Mouse (Mus musculus) heart, embryonic 11.5 days (tissue): ENCODE results near the gene Cdk2. TPM values are rescaled to one million over a fixed set of nuclear protein-coding genes. Genes with fewer than 3 reads are reported as not detected.

Source experiments
- ATAC-seq: fragments of 200-750 bp; cut with Nextera tagmentation; replicated peaks from 2 replicates; pipeline ENCODE4 v1.8.0; 2017; ENCODE audit warnings: moderate library complexity; ENCODE audit not compliant: insufficient number of reproducible peaks, low FRiP score, low TSS enrichment
- H3K27ac ChIP-seq: fragments of 300-500 bp; sonication (generic); 2 replicates; pipeline ENCODE4 v1.5.1; 2014; ENCODE audit warnings: mild to moderate bottlenecking, low read depth, low read length
- H3K27me3 ChIP-seq: fragments of 300-500 bp; sonication (generic); 2 replicates; pipeline ENCODE4 v1.6.1; 2014; ENCODE audit warnings: mild to moderate bottlenecking, low read length, mixed read lengths; ENCODE audit not compliant: control insufficient read depth, insufficient read depth
- H3K36me3 ChIP-seq: fragments of 300-500 bp; sonication (generic); 2 replicates; pipeline ENCODE4 v1.6.1; 2014; ENCODE audit warnings: mild to moderate bottlenecking, low read length, moderate library complexity, mixed read lengths; ENCODE audit not compliant: control insufficient read depth, insufficient read depth
- H3K4me1 ChIP-seq: fragments of 300-500 bp; sonication (generic); 2 replicates; pipeline ENCODE4 v1.6.1; 2014; ENCODE audit warnings: low read length; ENCODE audit not compliant: control insufficient read depth, insufficient read depth
- H3K4me2 ChIP-seq: fragments of 300-500 bp; sonication (generic); 2 replicates; pipeline ENCODE4 v1.6.1; 2014; ENCODE audit warnings: mild to moderate bottlenecking, moderate library complexity
- H3K4me3 ChIP-seq: fragments of 300-500 bp; sonication (generic); 2 replicates; pipeline ENCODE4 v1.5.1; 2014; ENCODE audit warnings: low read depth, low read length
- H3K9ac ChIP-seq: fragments of 300-500 bp; sonication (generic); 2 replicates; pipeline ENCODE4 v1.6.1; 2014; ENCODE audit warnings: mild to moderate bottlenecking, low read depth, low read length, moderate library complexity
- H3K9me3 ChIP-seq: fragments of 300-500 bp; sonication (generic); replicated peaks from 2 replicates; pipeline ENCODE4 v1.6.1; 2016; ENCODE audit warnings: low read length; ENCODE audit not compliant: control insufficient read depth
- WGBS: fragments of 180-500 bp; shearing (Covaris S2); extraction: QIAGEN DNeasy Blood & Tissue Kit; methylation state at CpG from one replicate; pipeline ENCODE4 v1.1.7; 2014; ENCODE audit not compliant: insufficient replicate concordance; 5-methylcytosine and 5-hydroxymethylcytosine counted together
- polyA plus RNA-seq: library from polyadenylated mRNA; unstranded; fragments of >200 nt; fragmentation: Nextera tagmentation; extraction: Ambion mirVana; gene quantifications from 2 replicates; pipeline ENCODE4 v1.2.1, GENCODE M21; 2014

Cdk2 gene
- polyA plus RNA-seq, result 91.1 and 98.5 TPM in 2 replicates

DNA sequence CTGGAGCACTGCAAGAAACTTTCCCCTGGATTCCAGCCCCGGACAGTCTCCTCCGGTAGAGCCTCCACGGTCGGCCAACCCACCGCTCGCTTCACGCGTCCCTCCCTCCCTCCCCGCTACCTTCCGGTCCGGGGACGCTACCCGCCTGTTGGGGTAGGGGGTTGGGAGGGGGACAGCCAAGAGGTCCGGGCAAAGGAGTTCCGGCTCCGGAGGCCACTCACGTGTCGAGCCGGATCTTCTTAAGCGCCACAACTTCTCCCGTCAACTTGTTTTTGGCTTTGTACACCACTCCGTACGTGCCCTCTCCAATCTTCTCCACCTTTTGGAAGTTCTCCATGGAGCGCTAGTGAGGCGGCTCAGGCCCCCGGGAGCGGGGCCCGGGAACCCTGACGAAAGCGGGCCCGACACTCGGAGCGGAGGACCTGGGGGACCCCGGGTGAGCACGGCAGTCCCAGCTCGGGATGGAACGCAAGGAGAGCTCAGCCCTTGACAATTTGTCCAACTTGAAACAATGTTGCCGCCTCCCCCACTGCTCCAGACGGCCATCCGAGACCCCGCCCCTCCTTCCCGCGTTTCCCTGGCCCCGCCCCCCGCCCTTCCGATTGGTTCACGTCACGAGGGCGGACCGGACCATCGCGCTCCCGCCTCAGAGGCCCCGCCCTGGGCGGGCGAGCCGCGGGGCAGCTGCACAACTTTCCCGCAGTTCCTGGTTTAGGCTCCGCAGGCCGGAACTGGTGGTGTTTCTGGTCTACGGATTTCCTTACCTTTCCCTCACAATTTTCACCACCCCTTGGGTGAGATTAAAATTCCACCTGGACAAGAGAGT is at the start of gene Cdk2:
Gene Cdk2, minus strand, starts transcription at position 541 of the 826 bp plus-strand sequence.
- peak; percentile 91 for ATAC-seq
- H3K4me3 ChIP-seq, result peak within 1 kb of the TSS; percentile 86
- H3K27ac ChIP-seq, result peak within 1 kb of the TSS; percentile 98
- peak within 1 kb of the TSS; percentile 94 for H3K9ac ChIP-seq
- peaks cover 15% of the 10 kb centered on the region for H3K36me3 ChIP-seq
- H3K27me3 ChIP-seq, result no peaks in the 10 kb centered on the region
- H3K4me1 ChIP-seq, result peaks cover 13% of the 10 kb centered on the region
- H3K9me3 ChIP-seq, result no peaks in the 10 kb centered on the region
- under 1% methylated on average over 60 of the region's 62 CpGs for WGBS
- H3K4me2 ChIP-seq, result peak within 1 kb of the TSS; percentile 85

DNA sequence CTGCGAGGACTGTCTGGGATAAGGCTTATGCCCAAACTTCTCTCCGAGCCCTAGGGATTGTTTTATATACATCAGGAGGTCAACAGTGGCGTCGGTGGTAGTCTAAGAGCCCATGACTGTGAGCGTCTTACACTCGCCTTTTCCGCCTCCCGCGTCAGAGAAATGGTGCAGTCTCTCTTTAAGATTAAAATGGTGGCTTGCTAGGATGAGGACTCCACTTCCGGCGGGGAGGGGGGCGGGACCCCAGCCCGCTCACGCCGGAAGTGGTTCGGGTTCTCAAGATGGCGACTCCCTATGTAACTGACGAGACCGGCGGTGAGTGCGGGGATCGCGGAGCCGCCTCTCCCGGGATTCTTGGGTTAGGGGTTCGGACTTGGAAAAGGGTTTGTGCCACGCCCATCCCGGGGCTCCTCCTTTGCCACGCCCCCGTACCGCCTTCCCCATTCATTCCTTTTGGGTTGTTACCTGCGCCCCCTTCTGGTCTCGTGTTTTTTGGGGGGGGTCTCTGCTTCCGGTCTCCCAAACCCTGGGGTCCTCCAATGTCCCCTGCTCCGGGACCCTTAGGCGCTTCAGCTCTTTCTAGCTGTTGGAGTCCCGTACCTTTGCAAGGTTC is 43.5 kb upstream of the Cdk2 start:
- no peaks in the 10 kb centered on the region for H3K9me3 ChIP-seq
- no peaks in the 10 kb centered on the region for H3K36me3 ChIP-seq
- under 1% methylated on average over 37 of the region's 37 CpGs for WGBS
- peak overlapping the region; percentile 70 for H3K4me2 ChIP-seq
- H3K9ac ChIP-seq, result peak overlapping the region; percentile 83
- peaks cover 17% of the 10 kb centered on the region for H3K4me1 ChIP-seq
- H3K4me3 ChIP-seq, result peak overlapping the region; percentile 76
- H3K27me3 ChIP-seq, result no peaks in the 10 kb centered on the region
- H3K27ac ChIP-seq, result peak overlapping the region; percentile 91
- peak; percentile 78 for ATAC-seq

- WGBS, result under 1% methylated on average over 36 of the region's 36 CpGs
- peak; percentile 75 for ATAC-seq
- no peaks in the 10 kb centered on the region for H3K9me3 ChIP-seq
- peak within 1 kb of the TSS; percentile 83 for H3K9ac ChIP-seq
- peaks cover under 1% of the 10 kb centered on the region; the same call in 1 of the 2 replicates for H3K27me3 ChIP-seq
- peak within 1 kb of the TSS; percentile 76 for H3K4me3 ChIP-seq
- H3K4me1 ChIP-seq, result peaks cover 22% of the 10 kb centered on the region
- peak within 1 kb of the TSS; percentile 91 for H3K27ac ChIP-seq
- H3K4me2 ChIP-seq, result peak within 1 kb of the TSS; percentile 70
- H3K36me3 ChIP-seq, result no peaks in the 10 kb centered on the region
Observed at GRCm38 (mm10) chr10:128747646-128748251, 42.9 kb upstream of the Cdk2 start, which contains the start of gene Pym1. TSS of gene Pym1 (plus strand) at chr10:128747889.

GRCm38 (mm10) chr10:128746972-128747645 is 42.3 kb upstream of the Cdk2 start:
- Histone ChIP-seq H3K4me1 (peaks cover 26% of the 10 kb centered on the region), H3K27me3 (peaks cover 5% of the 10 kb centered on the region; the same call in 1 of the 2 replicates), H3K36me3 (no peaks in the 10 kb centered on the region), H3K4me2 (peak overlapping the region; percentile 70), H3K9me3 (no peaks in the 10 kb centered on the region), H3K9ac (peak overlapping the region; percentile 83), H3K4me3 (peak overlapping the region; percentile 76), H3K27ac (peak overlapping the region; percentile 91)
- ATAC-seq, result no peak
- 39% methylated on average over 8 of the region's 9 CpGs for WGBS

DNA sequence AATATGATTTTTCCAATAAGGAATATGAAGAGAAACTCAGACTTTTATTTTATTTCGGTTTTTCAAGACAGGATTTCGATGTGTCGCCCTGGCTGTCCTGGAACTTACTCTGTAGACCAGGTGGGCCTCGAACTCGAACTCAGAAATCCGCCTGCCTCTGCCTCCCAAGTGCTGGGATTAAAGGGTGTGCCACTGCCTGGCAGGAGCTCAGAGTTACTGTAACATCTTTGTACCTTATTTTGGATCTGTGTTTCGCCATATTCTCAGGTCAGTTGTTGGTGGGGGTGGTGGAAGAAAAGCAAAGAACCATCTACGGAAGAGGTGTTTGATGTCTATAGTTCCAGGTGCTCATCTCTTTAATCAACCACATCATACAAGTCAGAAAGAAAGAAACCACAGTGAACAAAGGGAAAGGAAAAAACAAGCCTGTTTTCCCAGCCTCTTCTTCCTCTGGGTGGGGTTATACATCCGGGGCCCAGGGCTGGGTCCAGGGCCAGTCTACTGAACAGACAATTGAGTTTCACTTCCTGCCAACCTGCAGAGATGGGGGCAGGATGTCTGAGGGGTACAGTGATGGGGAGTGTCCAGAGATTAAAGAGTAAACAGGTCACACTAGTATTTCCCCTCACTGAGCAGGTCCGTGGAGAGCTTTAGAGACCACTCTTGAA is 41.2 kb upstream of the Cdk2 start:
- Histone ChIP-seq H3K9me3 (no peaks in the 10 kb centered on the region), H3K4me1 (peaks cover 26% of the 10 kb centered on the region), H3K4me2 (no peak overlapping the region), H3K9ac (no peak overlapping the region), H3K4me3 (no peak overlapping the region), H3K27me3 (peaks cover 5% of the 10 kb centered on the region; the same call in 1 of the 2 replicates), H3K36me3 (no peaks in the 10 kb centered on the region), H3K27ac (no peak overlapping the region)
- ATAC-seq, result no peak
- WGBS, result 86% methylated on average over 10 of the region's 10 CpGs

- Histone ChIP-seq H3K4me1 (peaks cover 25% of the 10 kb centered on the region), H3K9ac (peak within 1 kb of the TSS; percentile 73), H3K4me3 (peak within 1 kb of the TSS; percentile 65), H3K36me3 (no peaks in the 10 kb centered on the region), H3K27me3 (peaks cover 5% of the 10 kb centered on the region; the same call in 1 of the 2 replicates), H3K27ac (peak within 1 kb of the TSS; percentile 57), H3K4me2 (peak within 1 kb of the TSS; percentile 90), H3K9me3 (no peaks in the 10 kb centered on the region)
- 17% methylated on average over 18 of the region's 18 CpGs for WGBS
- no peak for ATAC-seq
Observed at GRCm38 (mm10) chr10:128744680-128745601, 40.1 kb upstream of the Cdk2 start, which contains the start of gene Dgka. TSS of gene Dgka (minus strand) at chr10:128744855.

- WGBS, result 11% methylated on average over 8 of the region's 8 CpGs
- no peak for ATAC-seq
- peak overlapping the region; percentile 65 for H3K4me3 ChIP-seq
- peak overlapping the region; percentile 73 for H3K9ac ChIP-seq
- H3K4me2 ChIP-seq, result peak overlapping the region; percentile 90
- H3K27ac ChIP-seq, result no peak overlapping the region; the same call in 1 of the 2 replicates
- H3K4me1 ChIP-seq, result peaks cover 17% of the 10 kb centered on the region
- H3K9me3 ChIP-seq, result no peaks in the 10 kb centered on the region
- peaks cover 5% of the 10 kb centered on the region; the same call in 1 of the 2 replicates for H3K27me3 ChIP-seq
- H3K36me3 ChIP-seq, result no peaks in the 10 kb centered on the region
Observed at GRCm38 (mm10) chr10:128744211-128744610, 39.4 kb upstream of the Cdk2 start.
